Mouse (Mus musculus) myocyte (in vitro differentiated cells): ENCODE results near the gene Zcchc3.

ENCODE experiments used
- CEBPB ChIP-seq: IDR thresholded peaks from 2 replicates; pipeline ENCODE4 v1.6.1; 2011; ENCODE audit warnings: mild to moderate bottlenecking, moderate library complexity; ENCODE audit not compliant: poor library complexity, insufficient read depth, severe bottlenecking
- E2F4 ChIP-seq: IDR thresholded peaks from one replicate; pipeline ENCODE4 v1.6.1; 2011; ENCODE audit warnings: mild to moderate bottlenecking, control low read depth, moderate library complexity; ENCODE audit not compliant: insufficient read depth
- MAX ChIP-seq: IDR thresholded peaks from one replicate; pipeline ENCODE4 v1.6.1; 2011; ENCODE audit warnings: low read depth, mild to moderate bottlenecking, control low read depth
- MYOD1 ChIP-seq, 3 experiments: IDR thresholded peaks; one replicate each; pipeline ENCODE4 v1.6.1; 2011; ENCODE audit warnings: control low read depth in 2 of 3, low read depth in 2 of 3, mild to moderate bottlenecking in 2 of 3, moderate library complexity in 1 of 3; ENCODE audit not compliant: insufficient read length in 2 of 3, control insufficient read depth in 1 of 3
- MYOG ChIP-seq, 3 experiments: IDR thresholded peaks; one replicate each; pipeline ENCODE4 v1.6.1; 2011; ENCODE audit warnings: control low read depth in 2 of 3, low read depth in 2 of 3, mild to moderate bottlenecking in 2 of 3; ENCODE audit not compliant: insufficient read length in 2 of 3, control insufficient read depth in 1 of 3, insufficient read depth in 1 of 3
- POLR2A ChIP-seq: IDR thresholded peaks from one replicate; pipeline ENCODE4 v1.6.1; 2011; ENCODE audit warnings: low read depth, mild to moderate bottlenecking, control low read depth, moderate library complexity; ENCODE audit not compliant: insufficient read length
- POLR2AphosphoS2 ChIP-seq: IDR thresholded peaks from one replicate; pipeline ENCODE4 v1.6.1; 2011; ENCODE audit warnings: low read depth, control low read depth; ENCODE audit not compliant: insufficient read length
- REST ChIP-seq: IDR thresholded peaks from one replicate; pipeline ENCODE4 v1.6.1; 2011; ENCODE audit warnings: mild to moderate bottlenecking, control low read depth, moderate library complexity; ENCODE audit not compliant: insufficient read depth, insufficient read length
- SRF ChIP-seq: IDR thresholded peaks from one replicate; pipeline ENCODE4 v1.6.1; 2011; ENCODE audit warnings: low read depth; ENCODE audit not compliant: control insufficient read depth, insufficient read length
- TCF12 ChIP-seq: IDR thresholded peaks from one replicate; pipeline ENCODE4 v1.6.1; 2011; ENCODE audit warnings: mild to moderate bottlenecking, control low read depth; ENCODE audit not compliant: poor library complexity, insufficient read depth, severe bottlenecking
- USF1 ChIP-seq: IDR thresholded peaks from one replicate; pipeline ENCODE4 v1.6.1; 2011; ENCODE audit warnings: low read depth, mild to moderate bottlenecking, control low read depth, moderate library complexity

GRCm38 (mm10) chr2:152439833-152440232, 25.0 kb upstream of the Zcchc3 start:
- TF ChIP-seq POLR2A (no peak), USF1 (no peak), MYOG (IDR thresholded peaks at IDR 0.05; ENCODE audit: control insufficient read depth in 1 of 3, insufficient read depth in 1 of 3, insufficient read length in 2 of 3, low read depth in 2 of 3) (no peak), CEBPB (no peak), MYOD1 (IDR thresholded peaks at IDR 0.05; ENCODE audit: control insufficient read depth in 1 of 3, insufficient read length in 2 of 3, low read depth in 2 of 3) (no peak), POLR2AphosphoS2 (no peak), E2F4 (no peak), TCF12 (no peak), SRF (no peak), MAX (no peak), REST (no peak)
